Mouse (Mus musculus) bone marrow macrophage, adult 2 months (primary cell): Measurements from ENCODE around the gene 9530003J23Rik. TPM values are rescaled to one million over a fixed set of nuclear protein-coding genes. Genes with fewer than 3 reads are reported as not detected.
A peak's percentile ranks its signal among the peaks of the same experiment; 100 is the strongest.
"Not testable (repeated sequence)": the region's sequence is repeated elsewhere in the genome, so short reads cannot be mapped to it uniquely, and the experiment has no call there.

Experiments used
- H3K27ac ChIP-seq: 2 replicates; pipeline ENCODE4 v1.5.1; 2012; ENCODE audit warnings: low read depth, low read length; ENCODE audit not compliant: insufficient read depth
- H3K4me1 ChIP-seq: 2 replicates; pipeline ENCODE4 v1.6.1; 2012; ENCODE audit warnings: low read length; ENCODE audit not compliant: control insufficient read depth, insufficient read depth
- H3K4me3 ChIP-seq: 2 replicates; pipeline ENCODE4 v1.5.1; 2012; ENCODE audit warnings: mild to moderate bottlenecking, low read length, moderate library complexity; ENCODE audit not compliant: insufficient read depth
- CTCF ChIP-seq: IDR thresholded peaks from 2 replicates; pipeline ENCODE4 v1.5.1; 2012; ENCODE audit warnings: low read depth, mild to moderate bottlenecking, low read length, moderate library complexity
- POLR2A ChIP-seq: IDR thresholded peaks from 2 replicates; pipeline ENCODE4 v1.6.1; 2012; ENCODE audit warnings: mild to moderate bottlenecking, low read depth, low read length, borderline replicate concordance
- polyA plus RNA-seq: library from polyadenylated mRNA; stranded (reverse); fragments of >200 nt; gene quantifications from 2 replicates; pipeline ENCODE4 v1.2.4, GENCODE M21; 2012; ENCODE audit not compliant: missing spikeins, insufficient read depth, insufficient read length

The 9530003J23Rik gene
- polyA plus RNA-seq, 1 experiment = not detected

DNA sequence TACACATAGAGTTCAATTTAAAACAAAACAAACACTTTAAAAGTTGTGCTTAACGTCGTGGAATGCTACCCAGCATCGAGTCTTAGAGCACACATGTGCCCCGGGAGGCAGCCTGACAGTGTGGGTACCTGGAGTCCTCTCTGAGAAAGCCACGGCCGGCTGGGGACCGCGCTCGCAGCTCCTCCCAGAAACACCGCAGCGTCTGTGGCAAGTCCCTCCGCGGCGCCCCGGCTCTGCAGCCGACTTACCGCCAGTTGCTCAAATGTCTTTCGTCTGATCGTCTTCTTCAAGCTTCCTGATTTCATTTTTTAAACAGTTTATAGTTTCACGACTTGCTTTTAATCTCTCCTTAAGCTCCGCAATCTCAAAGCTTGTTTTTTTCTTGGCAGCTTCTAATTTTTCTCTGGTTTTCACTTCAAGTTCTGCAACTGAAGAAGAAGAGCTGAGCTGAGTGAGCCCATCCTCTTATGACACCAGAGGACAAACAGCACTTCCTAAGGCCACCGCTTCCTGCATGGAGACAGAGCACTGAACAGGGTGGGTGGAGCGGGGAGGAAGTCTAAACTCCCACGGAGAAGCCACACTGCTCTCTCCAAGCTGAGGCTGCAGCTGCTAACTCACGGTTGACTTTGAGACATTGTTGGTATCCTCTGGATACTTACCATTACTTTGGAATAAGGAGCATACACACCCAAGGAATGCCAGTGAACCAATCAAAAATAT is 22.9 kb downstream of the 9530003J23Rik start:
- H3K4me1 ChIP-seq = peaks cover 28% of the 10 kb centered on the region
- TF ChIP-seq CTCF = no peak
- TF ChIP-seq POLR2A = no peak
- peak overlapping the region; percentile 80 for H3K27ac ChIP-seq

DNA sequence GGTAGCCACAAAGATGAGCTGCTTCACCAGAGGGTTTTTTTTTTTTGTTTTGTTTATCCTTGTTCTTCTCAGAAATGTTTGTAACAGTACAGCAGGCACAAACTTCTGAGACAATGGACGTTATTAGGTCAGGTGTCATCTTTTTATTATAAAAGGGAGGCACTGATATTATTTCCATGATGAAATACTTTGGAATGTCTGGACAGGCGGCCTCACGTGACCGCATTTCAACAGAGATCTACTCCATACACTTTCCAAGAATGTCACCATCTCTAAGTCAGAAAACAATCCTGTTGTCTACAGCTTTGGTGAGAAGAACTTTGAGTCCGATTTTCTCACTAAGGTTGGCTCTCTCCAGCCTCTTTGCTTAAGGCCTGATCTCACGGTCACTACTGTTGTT is 27.5 kb downstream of the 9530003J23Rik start:
- no peak overlapping the region for H3K27ac ChIP-seq
- TF ChIP-seq POLR2A = no peak
- TF ChIP-seq CTCF = no peak
- H3K4me1 ChIP-seq = peaks cover 14% of the 10 kb centered on the region

More for the DNA sequence above, 22.9 kb downstream of the 9530003J23Rik start:
- peak overlapping the region; percentile 28 for H3K4me3 ChIP-seq

DNA sequence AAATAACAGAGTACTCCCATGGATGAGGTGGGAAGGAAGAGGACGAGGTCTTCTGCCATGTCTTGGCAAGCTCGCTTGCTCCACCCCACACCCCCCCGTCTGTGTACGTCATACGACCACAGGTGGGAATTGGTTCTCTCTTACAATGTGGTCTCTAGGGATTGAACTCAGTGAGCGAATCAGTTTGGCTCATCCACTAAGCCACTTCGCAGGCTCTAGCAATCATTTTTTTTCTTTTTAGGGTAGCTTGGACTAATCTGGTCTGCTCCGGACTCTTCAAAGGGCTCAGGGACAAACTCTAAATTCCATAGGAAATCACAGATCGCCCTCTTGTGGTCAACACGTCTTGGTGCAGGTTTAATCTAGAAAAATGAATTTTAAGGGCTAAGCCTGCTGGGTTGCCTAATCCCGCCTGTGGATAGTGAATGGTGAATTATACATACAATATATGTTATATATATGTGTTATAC is 29.0 kb downstream of the 9530003J23Rik start:
- H3K4me3 ChIP-seq = peak overlapping the region; percentile 6; the same call in 1 of the 2 replicates
- no peak overlapping the region for H3K27ac ChIP-seq
- H3K4me1 ChIP-seq = peaks cover 6% of the 10 kb centered on the region
- no peak for TF ChIP-seq POLR2A
- TF ChIP-seq CTCF = no peak

More for the DNA sequence above, 27.5 kb downstream of the 9530003J23Rik start:
- no peak overlapping the region for H3K4me3 ChIP-seq

DNA sequence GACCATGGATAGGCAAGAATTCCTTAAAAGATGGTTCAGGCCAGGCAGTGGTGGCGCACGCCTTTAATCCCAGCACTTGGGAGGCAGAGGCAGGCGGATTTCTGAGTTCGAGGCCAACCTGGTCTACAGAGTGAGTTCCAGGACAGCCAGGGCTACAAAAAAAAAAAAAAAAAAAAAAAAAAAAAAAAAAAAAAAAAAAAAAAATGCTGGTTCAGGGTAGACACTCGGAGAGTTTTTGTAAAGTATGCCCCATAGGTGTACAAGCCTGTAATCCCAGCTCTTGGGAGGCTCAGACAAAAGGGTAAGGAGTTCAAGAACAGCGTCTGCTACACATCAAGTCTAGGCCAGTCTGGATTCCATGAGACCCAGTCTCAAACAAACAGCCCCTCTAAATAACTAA is 29.7 kb downstream of the 9530003J23Rik start:
- H3K4me3 ChIP-seq, H3K27ac ChIP-seq: not testable (repeated sequence)

DNA sequence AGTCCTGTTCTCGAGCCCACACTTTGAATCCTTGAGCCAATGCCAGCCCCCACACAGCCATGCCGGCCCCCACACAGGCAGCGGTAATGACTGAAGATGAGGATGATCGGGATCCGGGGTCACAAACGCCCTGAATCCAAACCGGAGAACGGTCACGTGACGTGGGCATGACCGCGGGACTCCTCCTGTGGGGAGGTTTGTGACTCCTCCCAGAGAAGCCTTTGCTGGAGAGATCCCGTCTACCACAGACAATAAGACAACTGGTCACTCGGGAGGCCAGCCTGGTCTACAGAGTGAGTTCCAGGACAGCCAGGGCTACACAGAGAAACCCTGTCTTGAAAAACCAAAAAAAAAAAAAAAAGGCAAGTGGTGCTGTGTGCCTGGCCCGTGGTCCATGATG is 30.3 kb downstream of the 9530003J23Rik start:
- Histone ChIP-seq H3K4me3 (no peak overlapping the region), H3K4me1 (no peaks in the 10 kb centered on the region), H3K27ac (no peak overlapping the region)
- TF ChIP-seq CTCF (no peak), POLR2A (no peak)

More for the DNA sequence above, 29.7 kb downstream of the 9530003J23Rik start:
- not testable (repeated sequence) for H3K4me1 ChIP-seq

DNA sequence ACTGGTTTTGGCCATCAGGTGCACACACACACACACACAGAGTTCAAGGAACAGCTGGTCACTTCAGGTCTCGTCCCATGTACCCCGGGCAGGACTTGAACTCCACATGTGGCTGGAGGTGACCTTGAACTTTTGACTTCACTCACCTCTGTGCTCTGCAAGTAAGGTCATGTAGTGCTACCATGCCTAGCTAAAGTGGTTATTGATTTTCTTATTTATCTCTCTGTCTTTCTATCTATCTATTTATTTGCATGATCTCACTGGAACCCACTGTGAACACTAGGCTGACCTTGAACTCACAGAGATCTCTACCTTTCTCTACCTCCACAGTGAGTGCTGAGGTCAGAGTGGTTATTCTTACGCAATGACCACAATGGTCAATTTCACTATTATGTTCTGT is 32.4 kb downstream of the 9530003J23Rik start:
- TF ChIP-seq POLR2A (no peak), CTCF (no peak)
- H3K27ac ChIP-seq = no peak overlapping the region
- H3K4me3 ChIP-seq = no peak overlapping the region
- H3K4me1 ChIP-seq = no peaks in the 10 kb centered on the region

DNA sequence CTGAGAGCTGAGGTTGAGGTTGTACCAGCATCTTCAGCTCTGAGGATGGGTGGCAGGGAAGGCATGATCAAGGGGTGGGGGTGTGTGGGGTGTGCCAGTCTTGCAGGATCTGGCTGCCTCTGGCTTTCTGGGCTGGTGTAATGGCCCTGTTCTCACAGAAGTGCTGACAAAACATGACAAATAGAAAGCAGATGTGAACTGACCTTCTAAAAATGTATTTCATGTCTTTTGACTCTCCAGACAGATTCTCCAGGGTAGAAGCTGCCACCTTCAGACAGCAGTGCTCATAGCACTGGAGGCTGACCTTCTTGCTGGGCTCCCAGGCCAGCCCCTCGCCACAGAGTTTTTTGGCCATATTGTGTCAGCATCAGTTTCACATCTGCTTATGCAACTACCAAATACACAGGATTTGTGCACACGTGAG is 34.9 kb downstream of the 9530003J23Rik start:
- TF ChIP-seq CTCF (no peak), POLR2A (no peak)
- H3K4me3 ChIP-seq = no peak overlapping the region
- no peaks in the 10 kb centered on the region for H3K4me1 ChIP-seq
- no peak overlapping the region for H3K27ac ChIP-seq

DNA sequence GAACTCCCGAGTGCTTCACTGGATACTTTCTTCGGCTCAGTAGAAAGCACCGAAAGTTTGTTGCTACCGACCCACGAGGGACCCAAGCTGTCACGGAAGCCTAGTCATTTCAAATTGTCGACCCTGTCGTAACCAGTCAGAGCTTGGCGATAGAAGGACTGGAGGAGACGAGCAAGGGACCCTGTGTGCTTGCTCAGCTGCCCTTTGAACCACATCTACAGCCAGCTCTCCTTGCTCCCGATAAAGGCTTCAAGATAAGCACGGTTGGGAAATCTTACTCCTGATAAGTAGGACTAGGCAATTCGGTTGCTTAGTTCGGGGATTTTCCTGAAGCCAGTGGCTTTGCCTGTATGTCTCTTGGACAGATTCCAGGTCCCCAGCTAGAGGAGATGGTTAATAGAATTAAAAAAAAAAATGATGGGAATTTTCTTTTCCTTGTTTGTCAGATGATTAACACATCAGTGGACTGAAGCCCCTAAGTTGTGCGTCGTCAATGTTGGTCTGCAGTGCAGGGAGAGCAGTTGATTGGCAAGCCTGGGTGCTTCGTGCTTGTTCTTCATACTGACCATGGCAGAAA is 35.4 kb downstream of the 9530003J23Rik start:
- no peak for TF ChIP-seq POLR2A
- TF ChIP-seq CTCF = no peak
- H3K27ac ChIP-seq = no peak overlapping the region
- H3K4me1 ChIP-seq = no peaks in the 10 kb centered on the region
- no peak overlapping the region for H3K4me3 ChIP-seq

DNA sequence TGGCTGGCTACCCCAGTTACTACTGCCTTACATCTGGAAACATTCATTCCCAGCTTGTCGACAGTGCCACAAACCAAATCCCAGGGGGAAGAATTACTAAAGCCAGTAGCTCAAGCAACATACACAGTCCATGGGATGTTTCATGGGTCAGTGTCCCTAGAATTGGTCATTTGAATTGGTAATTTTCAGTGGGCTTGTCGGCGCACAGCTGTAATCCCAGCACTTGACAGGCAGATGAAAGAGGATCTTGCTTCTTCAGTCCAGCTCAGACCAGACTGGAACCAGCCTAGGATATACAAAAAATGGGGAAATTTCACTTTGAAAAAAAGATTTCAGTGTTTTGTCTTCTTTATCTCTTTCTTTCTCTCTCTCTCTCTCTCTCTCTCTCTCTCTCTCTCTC is 38.8 kb downstream of the 9530003J23Rik start:
- Histone ChIP-seq H3K27ac (no peak overlapping the region), H3K4me1 (no peaks in the 10 kb centered on the region), H3K4me3 (no peak overlapping the region)
- TF ChIP-seq CTCF (no peak), POLR2A (no peak)

DNA sequence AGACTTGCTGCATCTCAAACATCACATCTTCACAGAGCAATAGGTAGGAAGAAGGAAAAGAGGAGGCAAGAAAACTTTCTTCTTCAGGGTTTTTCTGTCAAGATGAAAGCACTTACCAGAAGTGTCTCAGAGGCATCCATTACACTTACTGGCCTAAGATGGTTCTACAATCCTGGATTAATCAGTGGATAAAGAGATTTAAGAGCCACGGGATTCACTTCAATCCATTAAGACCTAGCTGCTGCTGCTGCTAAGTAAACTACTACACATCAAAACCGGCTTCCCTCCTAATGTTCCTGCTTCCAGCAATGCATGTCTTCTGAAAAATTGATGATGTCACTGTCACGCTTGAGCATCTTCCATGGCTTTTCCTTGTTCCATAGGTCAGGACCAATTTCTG is 41.8 kb downstream of the 9530003J23Rik start:
- no peak overlapping the region for H3K27ac ChIP-seq
- H3K4me1 ChIP-seq = no peaks in the 10 kb centered on the region
- no peak overlapping the region for H3K4me3 ChIP-seq
- no peak for TF ChIP-seq POLR2A
- no peak for TF ChIP-seq CTCF

DNA sequence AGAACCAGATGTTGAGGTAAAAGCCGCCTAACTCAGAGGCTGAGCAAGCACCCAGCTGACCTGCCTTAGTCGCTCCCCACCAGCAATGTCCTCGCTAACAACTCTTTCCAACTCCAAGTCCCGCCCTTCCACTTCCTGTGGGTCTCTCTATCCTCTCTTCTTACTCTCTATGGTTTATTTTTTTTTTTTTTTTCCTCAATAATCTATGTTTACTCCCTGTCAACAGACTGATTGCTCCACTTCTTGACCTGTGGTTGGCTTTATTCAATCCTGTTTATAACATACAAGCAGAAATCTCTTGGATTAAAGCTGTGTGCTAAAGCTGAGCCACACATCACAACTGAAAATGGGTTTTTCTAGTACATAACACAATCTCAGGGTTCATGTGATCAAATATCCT is 42.8 kb downstream of the 9530003J23Rik start:
- Histone ChIP-seq H3K27ac (no peak overlapping the region), H3K4me1 (no peaks in the 10 kb centered on the region), H3K4me3 (no peak overlapping the region)
- TF ChIP-seq CTCF = no peak
